Mouse (Mus musculus) CH12.LX (cell line): ENCODE measurements around the gene Ankfn1.

Source experiments
- CHD1 ChIP-seq: IDR thresholded peaks from 2 replicates; pipeline ENCODE4 v1.6.1; 2012; ENCODE audit warnings: low read depth, low read length, improper control_type of control experiment, inconsistent platforms
- CTCF ChIP-seq, 2 experiments: IDR thresholded peaks in 1 of 2; conservative IDR thresholded peaks in 1 of 2; 2 replicates each; pipeline ENCODE4 v1.5.1; 2011 to 2012; ENCODE audit warnings: low read depth in 2 of 2, low read length in 2 of 2, improper control_type of control experiment in 1 of 2, inconsistent platforms in 1 of 2, mild to moderate bottlenecking in 1 of 2, moderate library complexity in 1 of 2
- MYC ChIP-seq: IDR thresholded peaks from 2 replicates; pipeline ENCODE4 v1.6.1; 2011; ENCODE audit warnings: low read depth, mild to moderate bottlenecking, improper control_type of control experiment, low read length
- ZC3H11A ChIP-seq: IDR thresholded peaks from 2 replicates; pipeline ENCODE4 v1.6.1; 2012; ENCODE audit warnings: low read depth, mild to moderate bottlenecking, inconsistent platforms, low read length, improper control_type of control experiment

- no peak for TF ChIP-seq MYC
- no peak for TF ChIP-seq CTCF (conservative IDR thresholded peaks at IDR 0.05 in 1 of 2, IDR thresholded peaks at IDR 0.05 in 1 of 2; ENCODE audit: low read depth in 2 of 2, low read length in 2 of 2)
- TF ChIP-seq CHD1: no peak
- TF ChIP-seq ZC3H11A: no peak
Measured at GRCm38 (mm10) chr11:89803974-89804373, 26.5 kb upstream of the Ankfn1 start.
